Mouse (Mus musculus): Measurements from ENCODE around the gene Svip. TPM values are rescaled to one million over a fixed set of nuclear protein-coding genes. Genes with fewer than 3 reads are reported as not detected.

The Svip gene
- total and polyA plus RNA-seq, 3 experiments: 2.9 to 5.6 TPM; not detected in 1

DNA sequence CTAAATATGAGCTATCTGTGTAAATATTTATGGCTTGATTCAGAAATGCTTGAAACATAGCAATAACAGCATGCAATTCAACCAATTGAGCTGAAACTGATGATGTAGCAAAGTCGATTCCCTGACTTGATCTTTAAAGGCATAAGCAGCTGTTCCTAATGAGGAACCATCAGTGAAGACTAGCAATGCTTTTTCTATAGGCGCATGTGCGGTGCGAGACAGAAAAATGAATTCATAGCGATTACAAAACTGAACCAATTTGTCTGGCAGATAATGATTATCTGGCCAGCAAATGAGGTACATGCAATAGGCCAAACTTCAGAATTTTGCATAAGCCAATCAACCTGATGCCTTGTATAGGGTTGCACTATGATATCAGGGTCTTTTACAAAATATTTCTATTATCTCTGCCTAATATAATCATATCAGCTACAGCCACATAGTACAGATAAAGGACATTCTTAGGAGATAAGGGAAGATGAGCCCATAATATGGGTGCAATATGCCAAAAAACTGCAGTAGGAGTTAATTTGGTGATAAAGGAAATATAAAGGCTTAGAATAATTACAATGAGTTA lies 18.3 kb upstream of the Svip start:
- no peaks in the 10 kb centered on the region for H3K9me3 ChIP-seq (replicated peaks; ENCODE audit: insufficient read depth, low read length)
- peaks cover 0 to 38% of the 10 kb centered on the region in 2 experiments; a peak in 2 of 4 replicates for H3K36me3 ChIP-seq (ENCODE audit: control insufficient read depth in 1 of 2, insufficient read depth in 2 of 2, low read length in 2 of 2)
- peak; percentile 47 for DNase-seq (ENCODE audit: low read depth, low spot score)
- peaks cover 22 to 30% of the 10 kb centered on the region in 2 experiments for H3K4me1 ChIP-seq (ENCODE audit: control insufficient read depth in 1 of 2, insufficient read depth in 2 of 2, low read length in 2 of 2)
- H3K4me3 ChIP-seq (ENCODE audit: control insufficient read depth in 1 of 2, insufficient read depth in 1 of 2, low read depth in 2 of 2, low read length in 2 of 2): no peak overlapping the region
- H3K79me2 ChIP-seq (ENCODE audit: control insufficient read depth, insufficient read depth, low read length, poor library complexity): no peaks in the 10 kb centered on the region
- peak overlapping the region; percentile 24; the same call in 1 of the 2 replicates for H3K27ac ChIP-seq (ENCODE audit: control insufficient read depth, low read depth, low read length)
- H3K27me3 ChIP-seq (ENCODE audit: control insufficient read depth in 1 of 2, insufficient read depth in 2 of 2, low read length in 2 of 2): no peaks in the 10 kb centered on the region
- no peak overlapping the region for H3K9ac ChIP-seq (ENCODE audit: control insufficient read depth, low read depth, low read length, poor library complexity, severe bottlenecking)
- TF ChIP-seq MAFK (IDR thresholded peaks at IDR 0.05; ENCODE audit: borderline replicate concordance, low read depth, low read length) (no peak; the same call in 1 of the 2 replicates), MXI1 (IDR thresholded peaks at IDR 0.05; ENCODE audit: low read depth, low read length) (peak; percentile 35; the same call in 1 of the 2 replicates), ZKSCAN1 (IDR thresholded peaks at IDR 0.05; ENCODE audit: low read depth, low read length) (no peak), NRF1 (IDR thresholded peaks at IDR 0.05; ENCODE audit: insufficient read depth, low read depth, low read length, poor library complexity, severe bottlenecking) (peak; percentile 58; the same call in 1 of the 2 replicates), ETS1 (IDR thresholded peaks at IDR 0.05; ENCODE audit: low read depth, low read length) (peak; percentile 63; the same call in 1 of the 2 replicates), ELF1 (IDR thresholded peaks at IDR 0.05; ENCODE audit: low read depth, low read length) (no peak), GATA1 (IDR thresholded peaks at IDR 0.05; ENCODE audit: low read depth, low read length) (peak; percentile 69; the same call in 1 of the 2 replicates), EP300 (IDR thresholded peaks at IDR 0.05; ENCODE audit: low read depth in 1 of 2, low read length in 2 of 2) (peak; percentile 18 to 40; a peak in 2 of 4 replicates), TCF12 (IDR thresholded peaks at IDR 0.05; ENCODE audit: low read depth, low read length) (peak; percentile 68; the same call in 1 of the 2 replicates), E2F4 (IDR thresholded peaks at IDR 0.05; ENCODE audit: borderline replicate concordance, low read depth, low read length) (no peak), MYC (IDR thresholded peaks at IDR 0.05; ENCODE audit: low read depth, low read length) (no peak), USF2 (IDR thresholded peaks at IDR 0.05; ENCODE audit: borderline replicate concordance in 1 of 2, insufficient read depth in 1 of 2, low read depth in 1 of 2, low read length in 2 of 2) (no peak), MEF2A (IDR thresholded peaks at IDR 0.05; ENCODE audit: extremely low read depth, insufficient replicate concordance, low read depth, low read length, poor library complexity, severe bottlenecking) (no peak), POLR2AphosphoS5 (IDR thresholded peaks at IDR 0.05; ENCODE audit: borderline replicate concordance, low read depth, low read length) (no peak), RAD21 (IDR thresholded peaks at IDR 0.05; ENCODE audit: low read depth, low read length) (no peak), TBP (IDR thresholded peaks at IDR 0.05; ENCODE audit: low read depth, low read length) (no peak), ZMIZ1 (IDR thresholded peaks at IDR 0.05; ENCODE audit: low read depth, low read length) (no peak)

DNA sequence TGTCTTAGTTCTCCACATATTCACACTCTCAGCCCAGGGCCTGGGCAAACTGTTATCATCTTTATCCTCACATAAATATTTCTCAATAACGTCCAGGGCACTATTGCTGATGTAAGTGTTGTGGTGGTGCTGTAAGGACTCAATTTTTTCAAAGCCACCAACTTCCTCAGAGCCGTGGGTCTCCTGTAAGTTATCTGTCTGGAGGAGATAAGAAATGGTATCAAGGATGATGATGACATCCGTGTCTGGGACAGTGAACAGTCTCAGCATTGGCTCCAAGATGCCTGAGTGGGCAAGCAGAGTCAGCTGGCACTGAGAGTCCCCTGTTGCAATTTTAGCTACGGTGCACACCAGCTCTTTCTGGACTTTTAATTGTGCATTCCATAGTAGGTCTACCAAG lies 16.2 kb upstream of the Svip start:
- H3K4me3 ChIP-seq (ENCODE audit: control insufficient read depth in 1 of 2, insufficient read depth in 1 of 2, low read depth in 2 of 2, low read length in 2 of 2): no peak overlapping the region; a peak in 1 of 4 replicates
- peaks cover 0 to 38% of the 10 kb centered on the region in 2 experiments; a peak in 2 of 4 replicates for H3K36me3 ChIP-seq (ENCODE audit: control insufficient read depth in 1 of 2, insufficient read depth in 2 of 2, low read length in 2 of 2)
- peak overlapping the region; percentile 69 for H3K27ac ChIP-seq (ENCODE audit: control insufficient read depth, low read depth, low read length)
- no peaks in the 10 kb centered on the region for H3K9me3 ChIP-seq (replicated peaks; ENCODE audit: insufficient read depth, low read length)
- H3K27me3 ChIP-seq (ENCODE audit: control insufficient read depth in 1 of 2, insufficient read depth in 2 of 2, low read length in 2 of 2): no peaks in the 10 kb centered on the region
- no peak overlapping the region for H3K9ac ChIP-seq (ENCODE audit: control insufficient read depth, low read depth, low read length, poor library complexity, severe bottlenecking)
- peak; percentile 60 for DNase-seq (ENCODE audit: low read depth, low spot score)
- H3K79me2 ChIP-seq (ENCODE audit: control insufficient read depth, insufficient read depth, low read length, poor library complexity): no peaks in the 10 kb centered on the region
- peaks cover 22 to 30% of the 10 kb centered on the region in 2 experiments for H3K4me1 ChIP-seq (ENCODE audit: control insufficient read depth in 1 of 2, insufficient read depth in 2 of 2, low read length in 2 of 2)
- TF ChIP-seq MYC (IDR thresholded peaks at IDR 0.05; ENCODE audit: low read depth, low read length) (no peak), POLR2A (IDR thresholded peaks at IDR 0.05; ENCODE audit: control insufficient read depth in 1 of 2, insufficient read depth in 1 of 2, low read depth in 1 of 2, low read length in 2 of 2, poor library complexity in 1 of 2) (no peak), MXI1 (IDR thresholded peaks at IDR 0.05; ENCODE audit: low read depth, low read length) (no peak), ZC3H11A (IDR thresholded peaks at IDR 0.05; ENCODE audit: low read depth, low read length) (no peak), E2F4 (IDR thresholded peaks at IDR 0.05; ENCODE audit: borderline replicate concordance, low read depth, low read length) (no peak), RCOR1 (IDR thresholded peaks at IDR 0.05; ENCODE audit: low read depth, low read length) (no peak), ZNF384 (IDR thresholded peaks at IDR 0.05; ENCODE audit: low read depth, low read length) (peak; percentile 76), ELF1 (IDR thresholded peaks at IDR 0.05; ENCODE audit: low read depth, low read length) (no peak), MYB (IDR thresholded peaks at IDR 0.05; ENCODE audit: low read depth, low read length) (peak; percentile 33; the same call in 1 of the 2 replicates), SIN3A (IDR thresholded peaks at IDR 0.05; ENCODE audit: low read length) (peak; percentile 44; the same call in 1 of the 2 replicates), MAFK (IDR thresholded peaks at IDR 0.05; ENCODE audit: borderline replicate concordance, low read depth, low read length) (0 out of 2 replicates have a peak, but pooled peaks have one; percentile 16), POLR2AphosphoS5 (IDR thresholded peaks at IDR 0.05; ENCODE audit: borderline replicate concordance, low read depth, low read length) (no peak), ZMIZ1 (IDR thresholded peaks at IDR 0.05; ENCODE audit: low read depth, low read length) (no peak), JUND (IDR thresholded peaks at IDR 0.05; ENCODE audit: low read depth, low read length) (no peak), UBTF (IDR thresholded peaks at IDR 0.05; ENCODE audit: borderline replicate concordance, insufficient read depth, low read depth, low read length) (no peak), POLR2AphosphoS2 (IDR thresholded peaks at IDR 0.05; ENCODE audit: low read length) (no peak), USF2 (IDR thresholded peaks at IDR 0.05; ENCODE audit: borderline replicate concordance in 1 of 2, insufficient read depth in 1 of 2, low read depth in 1 of 2, low read length in 2 of 2) (no peak), KAT2A (conservative IDR thresholded peaks at IDR 0.05; ENCODE audit: low read depth, low read length) (peak; percentile 34; the same call in 1 of the 2 replicates)

Measured in MEL (cell line).